Mouse (Mus musculus) lung, postnatal 36 days (tissue): ENCODE measurements at regions not wholly inside any gene's neighbourhood (a gene's known extent, or its start where the extent isn't known, plus 50 kb on each side); places are given as distances from the start of the nearest gene placed in this dataset.
A peak's percentile ranks its signal among the peaks of the same experiment; 100 is the strongest.
"Not testable (repeated sequence)": the region's sequence is repeated elsewhere in the genome, so short reads cannot be mapped to it uniquely, and the experiment has no call there.

Experiments
- DNase-seq: peaks from one replicate; pipeline ENCODE4 v3.0.0; 2022; ENCODE audit warnings: mixed read lengths

DNA sequence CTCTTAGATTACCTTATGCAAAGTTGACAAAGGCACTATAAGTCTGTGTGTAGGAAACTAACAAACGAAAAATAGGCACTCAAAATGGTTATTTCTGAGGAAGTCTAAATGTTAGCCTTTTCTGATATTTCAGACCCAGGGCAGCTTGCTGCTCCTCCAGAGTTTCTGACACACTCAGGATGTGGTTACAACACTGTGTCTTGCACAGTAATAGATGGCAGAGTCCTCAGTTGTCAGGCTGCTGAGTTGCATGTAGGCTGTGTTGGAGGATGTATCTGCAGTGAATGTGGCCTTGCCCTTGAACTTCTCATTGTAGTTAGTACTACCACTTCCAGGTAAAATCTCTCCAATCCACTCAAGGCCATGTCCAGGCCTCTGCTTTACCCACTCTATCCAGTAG lies 1039.7 kb downstream of the Adam6a start:
- no peak for DNase-seq

- DNase-seq = peak; percentile 40
These were observed 1043.5 kb downstream of the Adam6a start for GRCm38 (mm10) chr12:114587227-114587626.

GRCm38 (mm10) chr12:114597672-114598071 lies 1054.0 kb downstream of the Adam6a start:
- no peak for DNase-seq

DNA sequence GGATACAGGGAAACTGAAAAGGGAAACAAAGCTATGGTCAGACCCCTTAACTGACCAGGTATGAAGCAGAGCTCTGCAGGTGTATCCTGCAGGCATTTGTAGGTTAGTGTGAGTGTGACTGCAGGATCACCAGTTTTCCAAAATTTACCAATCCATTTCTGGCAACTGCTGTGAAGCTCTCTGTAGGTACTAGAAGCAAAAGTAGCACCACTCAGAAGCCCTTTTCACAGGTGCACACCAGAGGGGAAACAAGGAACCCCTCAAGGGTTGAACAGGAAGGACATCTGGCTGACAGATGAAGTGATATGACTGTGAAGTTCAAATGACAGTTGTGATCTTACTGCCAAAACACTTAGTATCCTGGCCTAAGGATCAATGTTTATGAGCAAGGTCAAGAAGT lies 1065.5 kb downstream of the Adam6a start:
- no peak for DNase-seq

GRCm38 (mm10) chr12:114612108-114612507 lies 1068.4 kb downstream of the Adam6a start:
- DNase-seq = peak; percentile 5

DNA sequence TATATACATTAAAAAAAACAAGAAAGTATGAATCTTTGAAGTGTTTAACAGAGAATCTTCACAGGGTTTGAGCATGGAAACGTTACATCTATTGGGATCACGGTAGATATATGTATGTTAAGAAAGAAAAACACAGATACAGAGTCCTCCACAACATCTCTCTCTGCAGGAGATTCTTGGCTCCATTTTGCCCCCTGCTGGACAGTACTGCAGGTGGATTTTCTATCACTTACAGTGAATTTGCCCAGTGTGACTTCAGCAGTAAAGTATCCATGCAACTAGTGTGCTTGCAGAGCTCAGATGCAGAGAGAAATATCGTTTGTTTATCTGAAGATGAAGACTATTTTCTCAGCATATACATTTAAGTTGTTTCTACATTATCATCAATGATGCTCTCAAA lies 1071.5 kb downstream of the Adam6a start:
- no peak for DNase-seq

- DNase-seq = no peak
These were observed 1072.0 kb downstream of the Adam6a start for GRCm38 (mm10) chr12:114615712-114616111.

DNA sequence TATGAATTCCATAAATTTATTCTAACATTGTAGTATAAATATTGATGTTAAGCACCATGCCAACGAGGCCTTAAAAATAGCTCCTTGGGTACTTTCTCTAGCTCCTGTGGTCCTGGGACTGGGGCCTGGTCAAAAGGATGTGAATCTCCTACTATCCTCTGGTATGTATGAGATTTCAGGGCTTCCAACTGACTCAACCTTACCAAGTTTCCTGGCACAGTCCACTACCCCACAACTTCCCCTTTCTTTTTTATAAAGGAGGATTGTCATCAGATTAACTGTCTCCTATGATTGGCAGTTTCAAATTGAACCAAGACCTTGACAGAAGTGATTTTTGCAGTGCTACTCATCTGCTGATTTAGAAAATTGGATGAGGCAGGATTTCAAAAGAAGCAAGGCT lies 1097.4 kb downstream of the Adam6a start:
- no peak for DNase-seq

GRCm38 (mm10) chr12:114646372-114646771 lies 1102.7 kb downstream of the Adam6a start:
- no peak for DNase-seq

GRCm38 (mm10) chr12:114650432-114651101 lies 1106.9 kb downstream of the Adam6a start:
- DNase-seq = peak; percentile 0

- not testable (repeated sequence) for DNase-seq
These were observed 1113.4 kb downstream of the Adam6a start for GRCm38 (mm10) chr12:114657134-114657533.
